Mouse (Mus musculus) right cerebral cortex, postnatal 25 days (tissue): ENCODE measurements around the gene Rfx8.

Experiments used
- DNase-seq: peaks from one replicate; pipeline ENCODE4 v3.0.0; 2022

Gene Rfx8

DNA sequence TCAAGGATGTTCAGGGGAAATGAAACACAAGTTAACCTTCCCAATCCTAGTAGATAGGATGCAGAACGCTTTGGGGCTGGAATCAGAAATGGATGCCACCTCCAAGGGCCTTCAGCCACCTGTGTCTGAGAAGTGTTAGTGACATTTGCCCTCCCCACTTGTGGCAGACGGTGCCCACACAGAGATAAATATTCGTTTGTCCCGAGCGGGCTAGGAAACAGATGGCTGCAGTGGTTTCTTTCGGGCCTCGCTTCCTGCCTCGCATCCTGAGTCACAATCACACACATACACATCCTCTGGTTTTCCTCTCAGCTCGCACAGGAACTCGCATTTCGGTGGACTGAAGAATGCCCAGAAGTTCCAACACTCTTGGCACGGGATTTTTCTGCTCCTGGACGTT, 13.5 kb upstream of the Rfx8 start:
- no peak for DNase-seq

DNA sequence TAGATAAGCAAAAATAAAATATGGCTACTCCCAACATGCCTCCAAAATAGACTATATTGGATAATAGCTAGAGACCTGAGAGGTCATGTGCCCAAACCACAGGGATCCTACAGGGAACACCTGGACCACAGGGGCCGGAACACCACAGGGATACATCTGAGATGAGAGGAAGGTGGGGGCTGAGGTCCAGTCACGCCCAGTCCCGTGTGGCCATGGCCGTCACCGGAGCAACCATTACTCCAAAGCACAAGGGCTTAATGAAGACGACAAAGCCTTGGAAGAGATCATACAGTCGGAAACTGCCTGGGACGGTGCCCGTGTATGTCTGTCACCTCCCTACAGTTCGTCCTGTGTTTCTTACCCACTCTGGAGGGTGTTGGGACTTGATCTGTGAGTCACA, 13.1 kb upstream of the Rfx8 start:
- DNase-seq = no peak

DNA sequence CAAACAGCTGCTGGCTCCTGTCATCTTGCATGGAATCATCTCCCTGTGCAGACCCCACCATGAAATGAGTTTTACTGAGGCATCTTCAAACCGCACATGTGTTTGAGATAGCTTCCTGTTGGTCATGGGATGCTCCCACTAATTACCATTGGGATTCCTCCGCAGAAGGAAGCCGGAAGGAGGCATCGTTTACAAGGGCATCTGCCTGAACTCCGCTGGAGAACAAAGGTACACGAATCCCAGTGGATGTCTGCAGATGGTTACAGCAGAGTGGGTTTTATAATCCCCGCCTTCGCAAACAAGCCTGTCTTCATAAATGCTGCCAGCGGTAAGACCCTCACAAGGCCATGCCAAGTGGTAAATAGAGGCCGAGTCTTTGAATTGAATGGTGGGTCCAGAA, 11.3 kb upstream of the Rfx8 start:
- DNase-seq = no peak

DNA sequence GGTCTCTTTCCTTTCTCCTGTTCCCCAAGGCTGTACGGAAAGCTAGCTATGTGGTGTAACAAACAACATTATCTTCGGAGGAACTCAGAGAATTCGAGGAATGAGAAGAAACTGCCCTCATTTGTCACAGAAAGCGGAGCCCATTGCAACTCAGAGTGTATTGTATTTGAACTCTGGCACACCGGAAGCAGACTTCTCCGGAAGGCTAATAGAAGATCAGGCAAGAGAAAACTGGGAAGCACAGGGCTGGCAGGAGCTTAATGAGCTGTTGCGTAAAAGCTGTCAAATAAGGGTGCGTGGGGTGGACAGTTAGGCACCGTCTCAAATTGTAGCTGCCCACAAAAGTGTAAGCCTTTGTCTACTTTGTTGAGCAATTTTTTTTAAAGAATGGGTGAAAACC, 10.7 kb upstream of the Rfx8 start:
- DNase-seq = no peak

DNA sequence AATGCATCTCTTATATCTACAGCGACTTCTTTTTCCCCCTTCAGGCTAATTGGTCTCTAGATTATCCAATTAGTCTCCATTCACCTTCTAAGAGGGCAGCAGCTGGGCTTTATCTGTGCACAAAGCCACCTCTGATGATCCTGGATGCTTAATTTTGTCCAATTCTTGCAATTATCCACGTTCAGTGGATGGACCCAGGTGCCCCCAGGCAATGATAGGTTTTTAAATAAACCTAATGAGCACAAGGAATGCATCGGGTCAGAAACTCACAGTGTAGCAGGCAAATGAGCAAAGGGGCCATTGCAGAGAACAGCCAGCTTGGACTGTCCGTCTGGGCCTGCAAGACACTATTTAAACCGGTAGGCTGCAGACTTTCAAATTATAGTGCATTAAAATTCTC, 10.1 kb upstream of the Rfx8 start:
- no peak for DNase-seq

DNA sequence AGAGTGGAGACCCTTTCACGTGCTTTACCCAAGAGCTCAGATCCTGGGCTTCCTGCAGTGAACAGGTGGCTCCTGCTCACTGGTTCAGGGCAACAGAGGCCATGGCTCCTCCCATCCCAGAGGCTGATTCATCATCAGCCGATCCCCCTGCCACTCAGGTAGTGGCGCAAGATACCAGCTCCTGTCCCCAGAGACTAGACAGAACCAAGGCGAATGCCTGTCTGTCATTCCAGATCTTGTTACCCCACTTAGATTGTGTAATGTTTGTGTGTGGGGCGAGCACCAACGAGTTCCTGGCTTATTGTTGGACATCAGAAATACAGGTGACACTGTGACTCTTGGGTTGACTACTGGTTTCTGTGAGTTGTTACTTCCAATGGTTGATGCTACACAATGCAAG, 9.1 kb upstream of the Rfx8 start:
- DNase-seq = no peak

DNA sequence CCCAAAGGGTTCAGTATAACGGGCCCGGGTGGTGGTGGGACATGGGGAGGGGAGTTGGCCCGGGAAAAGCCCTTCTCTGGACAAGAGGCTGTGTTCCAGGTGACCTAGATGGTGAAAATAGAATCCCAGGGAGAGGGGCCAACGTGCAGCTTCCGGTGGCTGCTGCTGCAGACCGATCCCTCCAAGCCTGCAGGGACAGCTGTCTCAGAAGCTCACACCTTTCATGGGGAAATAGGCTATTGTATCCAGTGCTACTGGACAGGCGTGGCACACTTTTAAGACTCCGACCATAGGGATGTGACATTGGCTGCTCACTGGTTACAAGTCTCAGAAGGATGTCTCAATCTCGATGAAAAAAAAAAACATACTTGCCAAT, 542 bp upstream of the Rfx8 start:
- no peak for DNase-seq

DNA sequence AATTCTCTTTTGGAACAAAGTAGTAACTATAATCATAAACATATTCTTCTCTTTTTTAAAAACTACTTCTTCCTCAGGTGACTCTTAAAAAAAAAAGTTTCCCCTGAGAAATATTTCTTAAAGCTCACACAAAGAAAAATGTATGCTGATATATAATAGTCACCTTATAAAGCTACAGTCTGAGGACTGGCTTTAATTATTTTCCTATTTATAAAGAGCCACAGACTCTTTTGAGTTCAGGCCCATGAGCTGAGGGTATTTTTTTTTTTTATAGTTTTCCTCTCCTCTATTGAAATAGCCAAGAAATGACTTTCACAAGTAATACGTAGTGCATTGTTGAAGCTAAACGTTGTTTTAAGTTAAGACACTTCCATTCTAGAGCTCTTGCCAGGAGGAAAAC, 611 bp downstream of the Rfx8 start:
- no peak for DNase-seq

DNA sequence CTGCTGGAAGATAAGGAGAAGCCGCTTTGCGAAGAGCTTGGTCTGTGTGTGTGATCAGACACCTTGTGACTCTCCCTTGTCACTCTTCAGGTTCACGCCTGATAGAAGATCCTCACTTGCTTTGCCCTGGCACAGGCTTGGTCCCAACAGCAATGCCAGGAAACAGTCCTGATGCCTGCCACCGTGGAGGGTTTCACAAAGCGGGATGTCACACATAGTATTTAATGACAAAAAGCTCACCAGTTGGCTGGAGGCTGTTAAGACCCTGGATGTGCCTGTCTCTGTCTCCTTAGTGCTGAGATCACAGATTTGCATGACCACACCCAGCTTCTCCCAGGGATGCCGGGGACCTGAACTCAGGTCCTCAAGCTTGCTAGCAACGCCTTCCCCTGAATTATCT, 5.2 kb downstream of the Rfx8 start:
- no peak for DNase-seq

DNA sequence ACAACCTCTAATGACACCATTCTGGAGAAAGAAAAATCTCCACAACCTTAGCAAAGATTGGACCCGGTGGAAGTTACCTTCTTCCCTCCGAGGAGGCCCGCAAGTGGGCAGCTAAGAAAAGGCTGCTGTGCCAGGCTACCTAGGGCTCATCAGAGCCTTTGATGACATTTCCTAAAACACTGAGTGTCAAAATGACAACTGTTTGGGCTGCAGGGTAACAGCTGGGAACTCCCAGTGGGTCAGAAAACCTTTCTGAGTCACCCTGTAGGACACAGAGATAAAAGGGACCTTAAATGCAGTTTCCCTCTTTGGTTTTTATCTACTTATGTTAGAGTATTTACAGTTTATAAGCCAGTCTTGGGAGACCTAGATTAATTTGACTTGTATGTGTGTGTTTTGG, 6.1 kb downstream of the Rfx8 start:
- no peak for DNase-seq

DNA sequence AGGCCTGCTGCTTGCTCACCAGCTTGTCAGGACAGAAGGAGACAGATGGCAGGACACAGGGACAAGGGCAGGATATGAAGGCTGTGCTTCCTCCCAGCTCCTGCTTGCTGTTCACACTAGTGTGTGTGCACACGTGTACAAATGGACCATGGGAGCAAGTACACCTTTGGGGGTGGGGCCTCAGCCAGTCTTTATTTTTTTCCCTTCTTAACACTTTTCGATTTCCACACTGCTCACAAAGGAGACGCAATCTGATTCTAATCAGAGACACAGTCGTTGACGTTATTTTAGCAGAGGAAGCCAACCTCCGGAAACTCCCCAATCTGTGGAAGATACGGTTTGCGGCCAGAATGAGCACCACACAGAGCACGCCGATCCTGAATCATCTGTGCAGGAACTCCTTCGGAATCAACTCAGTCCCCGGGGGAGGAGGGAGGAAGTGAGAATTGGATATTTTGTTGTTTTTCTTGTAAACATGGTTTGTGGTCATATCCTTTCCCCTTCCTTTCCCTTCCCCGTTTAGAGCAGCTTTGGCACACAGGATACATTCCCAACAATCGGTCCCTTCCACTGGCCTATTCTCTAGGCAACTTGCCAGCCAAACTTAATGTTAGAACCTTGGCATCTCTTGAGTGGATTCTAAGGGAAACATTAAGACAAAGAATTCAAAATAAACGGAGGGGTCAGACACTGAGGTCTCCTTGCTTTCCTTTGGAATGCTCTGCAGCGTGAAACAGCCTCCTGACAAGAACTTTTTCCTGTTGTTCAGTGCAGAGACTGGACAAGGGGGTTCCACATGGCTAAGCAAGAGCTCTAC, 6.7 kb downstream of the Rfx8 start:
- DNase-seq = no peak

DNA sequence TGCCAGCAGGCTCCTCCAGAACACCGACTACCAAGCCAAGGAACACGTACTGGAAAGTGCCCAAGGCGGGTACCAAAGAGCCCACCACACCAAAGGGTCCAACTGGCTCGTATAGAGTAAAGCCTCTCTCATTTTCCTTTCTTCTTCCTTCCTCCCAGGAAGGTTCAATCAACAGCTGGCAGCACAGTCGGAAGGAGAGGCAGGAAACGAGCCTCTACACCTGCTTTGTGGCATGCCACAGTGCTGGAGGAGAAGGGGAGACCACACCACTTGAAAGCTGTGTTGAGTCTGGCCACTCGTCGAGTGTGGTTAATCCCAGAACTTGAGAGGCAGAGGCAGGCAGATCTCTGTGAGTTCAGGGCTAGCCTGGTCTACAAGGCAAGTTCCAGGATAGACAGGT, 7.5 kb downstream of the Rfx8 start:
- DNase-seq = no peak

DNA sequence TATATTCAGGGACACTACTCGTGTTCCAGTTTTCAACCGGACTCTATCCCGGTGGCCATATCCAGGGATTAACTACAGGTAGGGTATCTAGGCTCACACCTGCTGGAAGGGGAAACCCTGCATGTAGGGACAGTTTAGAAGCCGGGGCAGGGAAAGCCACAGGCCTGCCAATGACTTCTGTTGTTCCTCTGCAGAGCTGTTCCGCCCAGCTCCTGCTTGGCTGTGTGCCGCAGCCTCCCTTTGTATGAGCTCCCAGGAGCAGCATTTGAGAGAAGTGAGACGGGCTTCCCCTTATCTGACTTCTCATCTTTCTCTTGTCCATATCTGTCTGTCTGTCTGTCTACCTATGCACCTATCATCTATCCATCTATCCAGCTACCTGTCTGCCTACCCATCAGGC, 8.5 kb downstream of the Rfx8 start:
- DNase-seq = no peak

DNA sequence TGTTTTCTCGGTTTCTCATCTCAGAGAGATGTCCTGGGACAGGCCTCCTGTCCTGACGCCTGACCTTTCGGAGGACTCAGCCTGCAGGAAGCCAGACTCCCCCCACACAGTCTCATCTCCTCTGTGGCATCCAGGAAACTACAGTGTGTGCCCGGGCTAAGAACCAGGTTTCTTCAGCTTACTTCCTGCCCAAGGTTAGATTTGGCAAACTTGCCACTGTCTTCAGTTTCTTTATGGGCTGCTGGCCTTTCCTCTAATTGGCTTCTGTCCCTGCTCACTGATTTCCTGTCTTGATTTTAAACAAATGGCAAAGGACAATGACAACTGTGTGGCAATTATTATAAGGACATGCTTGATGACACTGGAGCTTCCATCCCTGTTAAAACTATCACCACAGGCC, 10.2 kb downstream of the Rfx8 start:
- no peak for DNase-seq

DNA sequence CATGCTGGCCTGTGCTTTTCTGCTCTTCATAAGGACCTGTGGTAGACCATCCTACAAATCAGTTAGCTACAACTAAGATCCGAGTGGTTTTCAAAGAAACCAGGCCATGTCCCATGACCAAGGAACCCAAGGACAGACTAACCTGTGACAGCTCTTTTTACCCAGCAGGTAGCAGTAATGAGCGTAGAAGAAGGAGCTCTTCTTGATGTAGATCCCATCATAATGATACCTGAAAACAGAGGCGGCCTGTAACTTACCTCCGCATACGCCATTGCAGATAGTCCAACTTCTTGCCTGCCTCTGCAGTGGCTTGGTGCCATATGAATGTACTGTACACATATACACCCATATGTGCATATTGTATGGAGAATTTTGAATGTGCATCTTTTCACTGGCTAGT, 10.8 kb downstream of the Rfx8 start:
- DNase-seq = no peak

DNA sequence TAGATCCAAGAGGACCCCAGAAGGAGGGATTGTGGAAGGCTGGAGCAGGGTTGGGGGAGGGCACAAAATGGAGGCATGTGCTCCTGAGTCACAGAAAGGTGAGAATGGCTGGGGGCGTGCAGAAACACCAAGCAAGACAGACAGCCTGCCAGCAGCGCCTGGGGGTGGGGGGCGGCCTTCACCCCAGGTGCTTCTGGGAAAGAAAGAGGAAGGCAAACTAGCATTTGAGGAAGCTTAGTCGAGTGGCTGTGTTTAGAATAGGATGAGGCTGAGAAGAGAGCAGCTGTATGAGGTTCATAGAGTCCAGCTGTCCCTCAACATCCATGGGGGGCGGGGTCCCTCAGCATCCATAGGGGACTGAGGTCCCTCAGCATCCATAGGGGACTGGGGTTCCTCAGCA, 12.0 kb downstream of the Rfx8 start:
- DNase-seq = no peak

DNA sequence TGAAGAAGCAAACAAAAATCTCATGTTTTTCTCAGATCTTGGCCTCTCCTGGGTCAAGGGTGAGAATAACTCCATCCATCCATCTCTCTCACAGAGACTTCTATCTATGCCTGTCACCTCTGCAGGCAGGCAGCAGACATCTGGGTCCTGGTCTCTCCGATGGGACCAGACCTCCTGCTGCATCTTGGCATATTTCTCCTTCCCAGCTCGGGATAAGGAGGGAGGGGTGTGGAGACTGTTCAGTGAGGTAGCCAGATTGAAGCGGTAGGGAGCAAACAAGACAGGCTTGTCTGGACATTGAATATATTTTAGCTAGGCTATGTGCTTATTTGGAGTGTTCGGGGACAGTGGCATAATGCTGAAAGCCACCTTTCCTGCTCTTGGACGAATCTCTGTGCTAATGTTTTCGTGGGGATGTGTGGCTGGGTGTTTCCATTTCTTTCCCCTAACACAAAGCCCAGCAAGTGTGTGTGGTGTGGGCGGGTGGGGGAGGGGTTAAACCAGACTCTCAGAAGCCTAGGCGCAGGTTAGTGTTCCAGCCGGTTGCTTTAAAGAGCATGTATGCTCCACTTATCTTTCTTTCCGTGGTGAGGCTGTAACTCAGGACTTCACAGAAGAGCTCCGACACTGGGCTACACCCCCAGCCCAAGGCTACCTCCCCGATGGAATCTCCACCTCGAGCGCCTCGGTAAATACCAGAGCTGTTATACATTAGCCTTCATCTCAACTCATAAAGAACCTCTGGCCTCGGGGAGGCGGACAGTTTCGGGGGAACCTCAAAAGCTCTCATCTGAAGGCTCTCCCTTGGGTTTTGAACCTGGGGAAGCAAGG, 18.4 kb downstream of the Rfx8 start:
- DNase-seq = no peak

DNA sequence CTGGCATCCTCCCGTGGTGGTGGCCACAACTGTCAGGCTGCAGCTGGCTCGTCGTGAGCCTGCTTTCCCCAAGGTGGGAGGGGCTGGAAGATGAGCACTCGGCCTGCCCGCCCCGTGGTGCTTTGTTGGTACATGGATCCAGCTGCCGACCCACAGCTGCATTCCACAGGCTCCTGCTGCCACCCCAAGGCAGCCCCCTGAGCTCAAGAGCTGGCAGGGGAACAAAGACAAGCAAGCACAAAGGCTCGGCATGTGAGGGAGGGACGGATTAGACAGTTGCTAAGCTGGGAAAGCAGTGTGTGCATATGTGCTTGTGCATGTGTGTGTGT, 19.6 kb downstream of the Rfx8 start:
- no peak for DNase-seq

DNA sequence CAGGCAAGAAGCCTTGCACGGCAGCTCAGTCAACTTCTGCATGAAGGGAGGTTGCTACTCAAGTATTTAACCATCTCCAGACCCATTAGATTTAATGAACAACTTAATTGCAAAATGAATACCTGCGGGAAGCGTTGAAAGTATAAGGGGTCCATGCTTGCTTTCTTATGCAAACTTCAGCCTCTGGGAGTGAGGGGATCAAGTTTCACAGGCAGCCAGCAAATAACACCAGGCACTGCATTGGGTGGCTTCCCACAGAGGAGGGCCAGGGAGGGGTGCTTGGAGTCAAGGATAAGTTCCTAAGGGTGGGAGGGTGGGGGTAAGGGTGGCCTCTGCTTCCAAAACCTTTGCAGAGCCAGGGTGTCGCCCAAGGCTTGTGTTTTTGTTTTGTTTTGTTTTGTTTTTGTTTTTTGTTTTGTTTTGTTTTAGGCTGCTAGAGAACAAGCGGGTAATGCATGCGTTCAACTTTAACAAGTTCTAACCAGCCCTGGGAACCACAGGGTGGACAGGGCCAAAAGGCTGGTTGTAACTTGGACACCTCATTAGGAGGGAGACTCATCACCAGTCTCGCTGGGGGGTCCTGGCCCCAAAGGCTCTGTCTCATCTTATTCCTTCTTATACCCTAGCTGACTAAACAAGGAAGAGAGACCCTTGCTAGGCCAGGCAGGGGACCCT, 20.1 kb downstream of the Rfx8 start:
- DNase-seq = no peak

DNA sequence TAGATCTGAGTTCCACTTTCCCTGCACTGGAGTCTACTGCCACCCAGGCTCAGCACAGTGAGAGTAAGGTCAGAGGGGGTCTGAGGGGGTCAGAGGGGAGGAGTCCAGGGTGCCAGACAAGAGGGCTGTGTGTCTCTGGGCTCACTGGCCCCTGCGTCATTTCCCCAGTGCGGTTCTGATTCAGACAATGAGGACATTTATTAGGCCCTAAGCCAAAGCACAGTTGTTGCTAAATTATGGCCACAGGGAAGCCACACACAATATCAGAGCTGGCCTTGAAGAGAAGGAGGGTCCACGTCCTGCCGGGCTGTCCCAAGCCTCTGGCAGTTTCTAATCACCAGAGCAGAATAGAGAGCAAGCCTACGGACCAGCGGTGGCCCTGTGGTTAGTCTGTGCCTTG, 22.3 kb downstream of the Rfx8 start:
- no peak for DNase-seq

DNA sequence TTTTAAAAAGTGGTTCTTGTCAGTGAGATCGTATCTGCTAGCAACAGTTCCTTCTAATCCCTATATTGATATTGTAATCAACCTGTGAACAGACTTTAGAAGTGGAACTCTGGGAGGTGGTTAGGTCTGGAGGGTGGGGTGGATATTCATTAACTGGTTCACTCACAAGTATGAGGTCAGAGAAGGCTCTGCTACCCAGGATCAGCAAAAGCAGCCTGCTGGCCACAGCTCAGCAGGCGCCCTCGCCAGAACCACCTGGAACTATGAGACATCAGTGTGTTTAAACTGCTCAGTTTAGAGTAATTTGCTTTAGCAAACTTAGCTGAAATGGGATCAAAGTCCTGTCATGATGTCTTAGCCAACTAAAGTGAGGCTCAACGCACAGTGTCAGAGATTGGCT, 25.6 kb downstream of the Rfx8 start:
- DNase-seq = no peak

DNA sequence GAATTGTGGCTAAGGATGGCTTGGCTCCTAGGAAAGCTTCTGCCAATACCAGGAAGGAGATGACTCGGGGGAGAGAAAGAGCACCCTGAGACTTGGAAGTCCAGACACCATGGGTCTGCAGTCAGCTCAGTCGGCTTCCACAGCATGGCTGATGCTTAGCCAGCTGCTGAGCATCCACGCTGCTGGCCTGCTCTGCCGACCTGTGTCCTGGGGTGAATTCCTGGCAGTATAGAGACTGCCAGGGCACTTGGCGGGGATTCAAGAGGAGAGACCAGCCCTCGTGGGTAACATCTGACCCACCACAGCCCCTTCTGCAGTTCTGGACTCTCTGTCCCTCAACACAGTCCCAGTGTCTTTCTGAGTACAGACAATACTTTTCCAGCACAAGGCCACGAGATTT, 26.0 kb downstream of the Rfx8 start:
- DNase-seq = no peak

DNA sequence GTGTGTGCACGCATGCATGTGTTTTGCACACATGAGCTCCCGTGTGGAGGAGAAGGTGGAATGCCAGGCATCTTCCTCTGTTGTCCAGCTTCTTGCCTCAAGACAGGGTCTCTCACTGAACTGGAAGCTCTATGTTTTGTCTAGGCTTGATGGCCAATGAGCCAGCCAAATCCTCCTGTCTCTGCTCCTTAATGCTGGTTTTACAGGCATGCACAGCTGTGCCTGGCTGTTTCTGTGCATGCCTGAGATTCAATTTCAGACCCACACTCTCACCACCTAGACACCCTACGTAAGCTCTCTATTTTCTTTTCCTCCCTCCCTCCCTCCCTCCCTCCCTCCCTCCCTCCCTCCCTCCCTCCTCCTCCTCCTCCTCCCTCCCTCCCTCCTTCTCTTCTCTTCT, 28.8 kb downstream of the Rfx8 start:
- no peak for DNase-seq

DNA sequence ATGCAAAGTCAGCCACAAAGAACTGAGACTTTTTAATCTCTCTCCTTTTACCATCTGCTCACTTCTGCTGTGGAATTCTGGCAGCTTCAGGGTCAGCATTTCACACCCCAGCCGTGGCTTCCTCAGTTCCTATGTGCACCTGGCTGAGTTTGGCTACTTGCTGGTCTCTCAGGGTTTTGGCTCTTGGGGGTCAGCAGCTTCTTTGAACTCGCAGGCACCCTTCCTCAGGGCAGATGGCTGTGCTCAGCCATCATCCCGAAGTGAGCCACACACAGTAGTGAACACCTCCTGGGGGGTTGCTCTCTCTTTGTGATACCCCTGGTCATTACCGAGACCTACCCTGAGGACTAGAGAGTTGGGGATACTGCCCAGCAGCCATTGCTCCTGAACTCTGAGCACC, 29.7 kb downstream of the Rfx8 start:
- DNase-seq = no peak
